Mouse (Mus musculus) heart, postnatal 25 days (tissue): ENCODE measurements around the gene Pygo2. TPM values are rescaled to one million over a fixed set of nuclear protein-coding genes. Genes with fewer than 3 reads are reported as not detected.
A peak's percentile ranks its signal among the peaks of the same experiment; 100 is the strongest.

Experiments
- DNase-seq: peaks from one replicate; pipeline ENCODE4 v3.0.0; 2022; ENCODE audit warnings: low spot score
- intact Hi-C: fragments of 180-260 bp; cut with DNase I; formaldehyde crosslinking; loops from one replicate; pipeline ENCODE4 v1.15.1; 2025
- total RNA-seq, 2 experiments: library from RNA; stranded (reverse); gene quantifications; 2 replicates each; pipeline ENCODE4 v1.2.3; 2021

The Pygo2 gene
- 10 to 100 TPM; 13.5 to 18.0 TPM for total RNA-seq

DNA sequence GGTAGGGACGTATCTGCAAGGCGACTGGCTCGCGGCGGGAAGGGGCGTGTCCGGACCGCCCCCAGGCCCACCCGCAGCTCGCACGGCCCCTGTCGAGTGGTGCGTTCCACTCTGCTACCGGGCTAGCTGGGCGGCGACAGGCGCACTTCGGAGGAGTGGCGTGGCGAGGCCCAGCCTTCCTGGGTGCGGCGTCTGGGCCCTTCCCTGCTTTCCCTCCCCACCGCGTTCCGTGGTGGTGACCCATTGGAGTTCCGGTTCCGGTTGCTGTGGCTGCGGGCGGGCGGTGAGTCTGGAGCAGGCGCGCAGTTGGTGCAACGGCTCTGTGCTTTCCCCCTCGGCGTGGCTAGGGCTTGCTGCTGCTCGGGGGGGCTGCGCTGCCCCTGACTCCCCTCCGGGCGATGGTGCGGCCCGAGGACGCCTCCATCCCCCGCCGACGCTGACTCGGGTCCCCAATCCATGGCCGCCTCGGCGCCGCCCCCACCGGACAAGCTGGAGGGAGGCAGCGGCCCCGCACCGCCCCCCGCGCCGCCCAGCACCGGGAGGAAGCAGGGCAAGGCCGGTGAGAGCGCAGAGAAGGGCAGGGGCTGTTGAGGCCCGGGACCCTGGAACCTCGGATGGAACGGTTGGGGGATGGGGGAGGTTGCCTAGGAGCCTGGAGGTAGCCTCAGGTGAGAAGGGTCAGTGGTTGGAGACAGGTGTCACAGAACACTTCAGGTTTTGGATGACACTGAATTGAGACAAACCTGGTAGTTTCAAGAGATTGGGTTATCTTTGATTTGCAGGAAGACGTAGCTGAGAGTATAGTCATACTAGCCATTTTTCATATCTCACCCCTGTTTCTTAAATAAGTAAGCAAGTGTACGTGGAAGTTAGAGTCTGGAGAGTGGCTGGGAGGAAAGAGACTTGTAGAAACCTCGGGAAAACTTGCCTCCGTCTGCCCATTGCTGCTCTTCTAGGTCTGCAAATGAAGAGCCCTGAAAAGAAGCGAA is at the start of gene Pygo2:
Gene Pygo2 (plus strand): TSS at position 44 of the 989 bp plus-strand sequence.
- peak; percentile 95 for DNase-seq
- intact Hi-C loops = no loop called here

DNA sequence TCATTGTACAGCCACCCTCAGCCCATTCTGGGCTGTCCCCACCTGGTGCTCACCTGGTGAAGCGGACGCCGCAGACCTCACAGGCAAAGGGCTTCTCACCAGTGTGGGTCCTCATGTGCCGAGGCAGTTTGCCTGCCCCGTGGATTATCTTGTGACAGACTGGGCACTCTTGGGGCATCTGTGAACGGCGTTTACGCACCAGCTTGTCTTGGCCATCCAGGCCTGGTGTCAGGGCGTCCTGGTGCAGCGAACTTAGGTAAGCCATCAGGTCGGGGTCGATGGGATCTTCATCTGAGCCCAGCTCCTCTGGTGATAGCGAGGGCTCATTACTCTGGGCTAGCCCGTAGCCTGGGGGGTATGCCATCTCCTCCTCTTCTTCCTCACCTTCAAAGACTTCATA is 49.7 kb upstream of the Pygo2 start:
- intact Hi-C loops = no loop called here
- no peak for DNase-seq

- no peak for DNase-seq
- intact Hi-C loops = no loop called here
Measured at GRCm38 (mm10) chr3:89380711-89381110, 49.3 kb upstream of the Pygo2 start.

- intact Hi-C loops = no loop called here
- DNase-seq = no peak
Measured at GRCm38 (mm10) chr3:89381233-89381632, 48.8 kb upstream of the Pygo2 start.

- no peak for DNase-seq
- intact Hi-C loops = no loop called here
Measured at GRCm38 (mm10) chr3:89382033-89382882, 47.8 kb upstream of the Pygo2 start.

- no peak for DNase-seq
- intact Hi-C loops = no loop called here
Measured at GRCm38 (mm10) chr3:89382950-89383349, 47.1 kb upstream of the Pygo2 start.

- intact Hi-C loops = no loop called here
- DNase-seq = no peak
Measured at GRCm38 (mm10) chr3:89383651-89384255, 46.3 kb upstream of the Pygo2 start.

DNA sequence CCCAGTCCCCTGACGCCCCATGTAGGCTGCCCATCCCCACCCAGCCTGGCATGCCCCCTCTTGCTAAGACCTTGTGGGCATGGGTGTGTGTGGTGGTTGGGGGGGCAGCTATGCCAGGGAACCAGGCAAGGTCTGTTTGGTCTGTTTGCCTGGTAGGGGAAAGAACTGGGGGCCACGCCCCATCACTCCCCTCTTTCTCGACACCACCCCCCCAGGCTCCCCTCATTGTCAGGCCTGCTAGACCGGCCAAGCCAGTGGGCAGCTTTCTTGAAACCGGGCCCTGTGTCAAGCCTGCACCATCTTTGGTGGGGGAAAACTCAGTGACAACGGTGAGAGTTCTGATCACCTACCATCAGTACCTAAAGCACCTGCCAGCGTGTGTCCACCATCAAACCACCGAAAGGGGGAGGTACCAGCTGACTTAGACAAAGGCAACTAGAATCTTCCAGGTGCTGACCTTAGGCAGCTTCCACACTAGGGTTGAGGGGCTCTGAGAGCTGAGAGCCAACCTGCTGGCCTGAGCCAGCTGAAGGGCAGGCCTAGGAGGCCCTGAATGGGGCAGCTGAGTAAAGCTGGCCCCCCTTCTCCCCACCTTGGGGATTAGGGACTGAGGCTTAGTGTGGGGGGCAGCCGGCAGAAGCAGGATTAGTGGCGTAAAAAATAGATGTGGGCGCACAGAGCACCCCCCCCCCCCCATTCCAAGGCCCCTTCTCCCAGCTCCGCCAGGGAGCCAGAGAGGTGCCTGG is 45.5 kb upstream of the Pygo2 start:
- no peak for DNase-seq
- intact Hi-C loops = no loop called here

DNA sequence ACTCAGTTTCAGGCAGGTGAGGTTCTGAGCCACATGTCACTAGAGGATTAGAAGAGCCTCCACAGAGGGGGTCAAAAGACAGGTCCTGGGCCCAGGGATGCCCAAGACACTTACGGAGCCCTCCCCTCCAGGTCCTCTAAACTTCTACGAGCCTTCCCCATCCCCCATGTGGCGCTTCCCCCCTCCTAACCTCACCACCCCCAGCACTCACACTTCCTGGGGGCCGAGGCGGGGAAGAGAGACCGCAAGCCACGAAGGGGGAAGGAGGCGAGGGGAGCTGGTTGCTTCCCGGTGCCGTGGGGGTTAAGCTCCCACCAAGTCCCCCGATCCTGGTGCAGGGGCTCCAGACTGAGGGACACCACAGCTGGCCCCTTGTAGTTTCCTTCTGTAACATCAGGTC is 44.6 kb upstream of the Pygo2 start:
- intact Hi-C loops = no loop called here
- DNase-seq = no peak

GRCm38 (mm10) chr3:89386438-89387420 is 43.3 kb upstream of the Pygo2 start:
- intact Hi-C loops = no loop called here
- no peak for DNase-seq

GRCm38 (mm10) chr3:89387632-89388031 is 42.4 kb upstream of the Pygo2 start:
- no peak for DNase-seq

DNA sequence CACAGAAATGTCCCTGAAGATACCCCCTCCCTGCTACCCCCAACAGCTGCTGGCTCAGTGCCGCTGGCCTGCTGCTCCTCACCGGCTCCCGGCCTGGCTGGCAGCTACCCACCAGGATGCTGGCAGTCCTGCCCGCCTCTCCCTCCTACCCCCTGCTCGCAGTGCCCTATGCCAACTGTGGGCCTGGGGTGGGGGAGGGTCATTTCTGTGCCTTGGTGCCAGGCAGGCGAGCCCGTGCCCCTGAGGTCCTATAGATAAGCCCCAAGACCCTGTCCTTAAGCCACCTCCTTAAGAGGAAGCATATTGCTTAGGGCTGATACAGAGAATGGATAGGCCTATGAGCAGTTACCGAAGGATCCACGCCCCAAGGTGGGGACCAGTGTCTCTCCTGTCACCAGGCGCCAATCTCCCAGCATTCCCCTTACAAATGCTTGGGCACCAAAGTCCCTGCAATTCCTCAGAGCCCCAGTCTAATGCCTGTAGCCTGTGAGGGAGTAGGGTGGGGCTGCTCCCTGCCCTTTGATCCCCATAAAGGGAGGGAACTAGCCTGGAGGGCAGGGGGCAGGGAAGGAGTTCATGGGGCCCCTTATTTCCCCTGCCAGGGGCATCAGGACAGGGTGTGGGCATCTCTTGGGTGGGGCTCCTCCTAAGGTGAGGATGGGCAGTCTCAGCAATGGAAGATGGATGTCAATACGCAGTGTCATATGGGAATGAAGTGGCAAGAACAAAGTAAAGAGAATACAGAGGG is 41.7 kb upstream of the Pygo2 start:
- no peak for DNase-seq
- intact Hi-C loops = no loop called here

More at GRCm38 (mm10) chr3:89387632-89388031, 42.4 kb upstream of the Pygo2 start:
- intact Hi-C loops = no loop called here

DNA sequence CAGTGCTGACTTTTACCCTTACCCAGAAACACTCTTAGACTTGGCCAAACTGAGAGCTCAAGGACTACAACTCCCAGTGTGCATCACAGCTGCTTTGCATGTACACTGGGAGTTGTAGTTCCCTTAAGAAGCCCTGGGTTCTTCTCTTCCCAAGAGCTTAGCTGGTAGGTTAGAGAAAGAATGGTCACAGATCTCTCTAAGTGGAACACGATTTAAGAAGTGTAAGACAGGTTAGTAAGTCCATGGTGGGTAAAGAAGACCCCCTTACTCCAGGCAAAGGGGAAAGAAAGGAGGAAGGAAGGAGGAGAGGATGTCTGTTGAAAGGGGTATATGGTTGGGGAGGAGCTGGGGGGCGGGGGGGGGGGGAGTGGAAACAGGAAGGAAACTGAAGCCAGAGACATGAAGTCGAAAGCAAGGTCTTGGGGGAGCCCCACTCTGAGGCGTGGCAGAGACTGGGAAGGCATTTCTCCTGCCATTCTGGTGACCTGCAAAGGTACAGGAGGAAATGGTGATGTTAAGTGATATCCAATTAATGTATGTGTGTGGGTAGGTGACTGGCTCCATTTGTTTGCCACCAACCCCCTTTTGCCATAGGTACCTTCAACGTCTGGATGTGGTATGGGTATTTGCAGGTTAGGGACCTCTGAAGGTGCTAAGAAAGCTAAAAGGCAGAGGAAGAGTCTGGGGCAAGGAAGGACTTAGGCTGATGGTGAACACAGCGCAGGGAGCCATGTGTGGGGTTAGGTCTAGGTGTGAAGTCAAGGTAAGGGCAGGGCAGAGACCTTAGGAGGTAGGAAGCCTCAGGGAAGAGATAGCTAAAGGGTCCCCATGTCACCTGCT is 40.9 kb upstream of the Pygo2 start:
- intact Hi-C loops = no loop called here
- no peak for DNase-seq

GRCm38 (mm10) chr3:89390111-89390515 is 39.9 kb upstream of the Pygo2 start:
- intact Hi-C loops = no loop called here
- no peak for DNase-seq

DNA sequence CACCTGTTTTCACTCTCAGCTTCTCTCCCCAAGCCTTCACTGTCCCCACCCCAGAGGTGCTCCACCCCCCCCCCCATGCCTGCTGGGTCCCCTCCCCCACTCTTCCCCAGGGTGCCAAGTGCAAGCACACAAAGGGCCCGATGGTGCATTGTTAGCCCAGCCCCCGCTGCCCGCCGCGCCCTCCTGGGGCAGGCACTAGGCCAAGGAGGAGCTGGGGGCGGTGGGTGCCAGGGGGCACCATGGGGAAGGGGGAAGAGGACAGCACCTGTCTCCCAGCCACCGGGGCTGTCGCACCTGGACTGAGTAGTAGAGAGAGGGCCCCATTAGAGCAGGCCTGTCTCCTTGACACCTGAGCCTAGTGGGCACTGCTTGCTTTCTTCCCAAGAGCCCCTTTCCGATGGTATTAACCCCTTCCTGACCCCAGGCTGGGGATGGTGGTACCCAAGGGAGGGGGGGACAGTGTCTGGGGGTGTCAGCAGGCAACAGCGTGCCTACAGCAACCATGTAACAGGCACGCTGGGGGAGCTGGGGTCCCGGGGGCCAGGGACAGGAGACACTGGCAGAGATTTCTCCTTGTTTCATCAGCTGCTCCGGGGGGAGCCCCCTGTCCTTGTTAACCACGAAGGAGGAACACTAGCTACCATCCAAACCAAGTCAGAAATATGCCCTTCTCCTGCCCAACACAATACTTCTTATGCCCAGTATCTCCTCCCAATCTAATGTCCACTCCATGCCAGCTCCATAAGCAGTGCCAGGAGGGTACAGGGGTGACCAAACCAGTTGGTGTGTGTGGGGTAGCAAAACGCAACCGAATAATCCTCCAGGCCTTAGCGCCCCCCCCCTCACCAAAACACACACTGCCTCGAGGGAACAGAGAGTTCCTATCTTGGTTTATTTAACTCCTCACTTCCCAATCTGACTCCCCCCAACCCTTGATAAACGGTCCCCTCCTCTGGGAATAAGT is 39.0 kb upstream of the Pygo2 start:
- intact Hi-C loops = no loop called here
- DNase-seq = no peak
